Mouse (Mus musculus) 3134 (cell line): ENCODE results near the gene Tcf7l2.

Experiments used
- DNase-seq: peaks from one replicate; pipeline ENCODE4 v3.0.0-alpha.2; 2011; ENCODE audit warnings: low spot score; ENCODE audit not compliant: insufficient read length; ENCODE audit errors: extremely low read depth

The Tcf7l2 gene

DNA sequence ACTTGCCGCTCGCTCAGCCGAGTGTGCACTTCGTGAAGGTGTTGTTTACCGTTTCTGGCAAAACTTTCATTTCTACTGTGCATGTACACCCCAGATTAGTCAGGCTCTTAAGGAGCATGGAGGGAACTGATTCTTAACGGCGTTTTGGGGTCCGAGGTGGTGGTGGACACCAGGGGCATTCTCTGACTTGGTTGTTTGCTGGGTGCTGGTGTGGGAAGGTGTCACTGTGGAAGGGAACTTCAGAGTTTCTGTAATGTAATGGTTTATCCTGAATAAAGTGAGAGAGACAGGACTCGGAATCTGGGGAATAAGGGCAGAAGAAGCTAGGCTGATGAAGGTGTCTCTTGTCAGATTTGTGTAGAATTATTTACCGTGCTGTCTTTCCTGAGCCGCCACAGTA, 151.9 kb downstream of the Tcf7l2 start:
- DNase-seq: no peak

DNA sequence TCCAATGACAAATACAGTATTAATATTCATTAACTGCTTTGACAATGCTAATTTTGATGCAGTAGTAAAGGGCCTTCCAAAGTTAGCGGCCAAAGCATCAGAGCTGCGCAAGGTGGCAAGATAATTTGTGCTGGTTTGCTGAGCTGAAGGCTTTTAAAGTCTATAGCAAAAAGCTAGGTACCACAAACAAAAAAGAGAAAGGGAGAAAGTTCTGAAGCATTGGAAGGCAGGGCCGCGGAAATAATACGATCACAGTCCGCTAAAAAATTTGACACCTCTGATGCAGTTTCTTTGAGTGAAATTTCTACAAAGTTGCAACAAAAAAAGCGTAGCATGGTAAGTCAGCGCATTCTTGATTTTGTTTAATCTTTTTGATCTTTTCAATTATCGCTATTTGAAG, 152.8 kb downstream of the Tcf7l2 start:
- no peak for DNase-seq

DNA sequence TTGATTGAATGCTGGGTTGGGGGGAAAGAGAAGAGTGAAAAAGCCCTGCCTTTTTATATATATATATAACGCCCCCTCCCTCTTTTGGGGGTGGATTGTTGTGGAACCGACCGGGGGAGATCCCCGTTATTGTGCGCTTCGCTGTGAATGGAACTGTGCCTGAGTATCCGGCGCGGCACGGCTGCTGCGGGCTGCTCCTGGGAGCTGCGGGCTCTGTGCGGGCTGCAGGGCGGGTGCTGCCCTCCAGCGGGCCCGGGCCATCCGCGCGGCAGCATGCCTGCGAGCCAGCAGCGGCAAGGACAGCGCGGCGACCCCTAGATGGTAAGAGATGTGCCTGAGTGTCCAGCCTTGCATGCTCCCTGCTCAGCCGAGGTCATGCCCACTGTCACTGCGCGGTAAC, 153.7 kb downstream of the Tcf7l2 start:
- DNase-seq: no peak

DNA sequence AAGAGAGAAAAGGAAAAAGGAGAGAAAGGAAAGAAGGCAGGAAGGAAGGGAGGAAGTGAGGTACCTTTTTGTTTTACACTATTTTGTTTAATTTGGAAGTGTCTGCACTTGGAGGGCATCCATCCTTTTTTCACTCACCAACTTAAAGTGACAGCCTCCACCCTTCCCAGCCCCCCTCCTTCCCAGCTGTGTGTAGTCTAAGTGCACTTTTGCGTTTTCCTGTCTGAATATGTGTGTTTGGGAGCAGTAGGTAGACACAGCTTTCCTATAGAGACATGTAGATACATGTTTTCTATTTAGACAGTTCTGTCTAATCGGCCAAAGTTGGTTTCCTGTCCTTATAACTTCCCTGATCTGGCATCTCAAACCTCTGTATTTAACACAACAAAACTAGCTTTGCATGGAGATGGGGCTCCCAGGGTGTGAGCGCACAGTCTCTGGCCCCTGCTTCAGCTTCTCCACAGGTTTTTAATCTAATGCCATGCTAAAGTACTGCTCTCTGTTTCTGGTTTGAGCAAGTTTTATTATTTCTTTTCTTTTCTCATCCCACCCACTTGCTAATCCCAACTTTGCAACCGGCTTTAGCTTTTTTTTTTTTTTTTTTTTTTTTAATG, 154.3 kb downstream of the Tcf7l2 start:
- DNase-seq: no peak

DNA sequence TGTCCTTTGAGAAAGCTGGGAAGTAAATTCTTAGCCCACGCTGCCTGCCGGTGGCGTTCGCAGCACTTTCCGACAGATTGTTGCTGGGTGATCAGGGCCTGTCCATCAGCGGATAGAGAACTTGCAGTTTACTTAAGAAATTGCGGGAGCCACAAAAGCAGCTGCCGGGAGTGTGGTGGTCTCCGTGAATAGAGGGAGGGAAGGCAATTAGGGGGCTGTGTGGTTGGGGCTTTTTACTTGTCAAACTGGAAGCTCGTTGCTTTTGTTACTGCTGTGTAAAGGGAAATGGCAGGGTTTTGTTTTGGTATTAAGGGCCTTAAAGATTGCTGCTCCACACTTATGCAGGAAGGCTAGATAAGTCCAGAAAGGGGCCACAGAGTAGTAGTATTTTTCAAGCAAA, 155.0 kb downstream of the Tcf7l2 start:
- DNase-seq: no peak

DNA sequence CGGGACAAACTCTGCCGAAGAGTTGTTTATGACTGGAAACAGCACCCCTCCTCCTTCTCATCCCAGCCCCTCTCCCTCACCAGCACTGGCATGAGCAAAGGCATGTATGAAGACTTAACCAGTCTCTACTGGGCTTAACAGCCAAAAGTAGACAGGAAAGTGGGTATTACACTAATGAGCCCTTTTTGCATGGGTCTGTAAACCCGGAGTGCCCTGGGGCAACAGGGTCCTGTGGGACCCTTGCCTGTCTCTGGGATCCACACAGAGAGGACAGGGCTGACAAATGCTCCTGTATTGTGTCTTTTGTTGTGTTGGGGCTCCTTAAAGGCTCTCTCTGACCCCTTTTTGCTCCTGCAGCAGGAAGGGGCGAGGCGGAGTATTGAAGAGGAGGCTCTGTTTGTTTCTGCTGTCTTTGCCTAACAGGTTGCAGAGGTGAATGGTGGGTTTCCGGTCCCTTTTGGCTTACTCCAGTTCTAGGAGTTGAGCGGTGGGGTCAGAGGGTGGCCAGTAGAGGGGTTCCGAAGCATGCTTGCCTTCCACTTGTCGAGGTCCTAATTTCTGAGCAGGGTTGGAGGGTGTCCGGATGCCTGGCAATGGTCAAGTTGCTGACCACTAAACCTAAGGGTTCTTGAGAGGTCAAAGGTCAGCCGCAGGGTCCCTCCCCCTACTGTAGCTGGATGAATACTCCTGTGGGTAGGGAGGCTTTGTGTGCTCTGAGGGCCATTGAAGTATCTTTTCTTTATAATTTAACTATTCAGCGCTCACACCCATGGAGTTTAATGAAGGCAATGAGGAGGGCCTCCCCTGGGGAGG, 161.2 kb downstream of the Tcf7l2 start:
- no peak for DNase-seq

DNA sequence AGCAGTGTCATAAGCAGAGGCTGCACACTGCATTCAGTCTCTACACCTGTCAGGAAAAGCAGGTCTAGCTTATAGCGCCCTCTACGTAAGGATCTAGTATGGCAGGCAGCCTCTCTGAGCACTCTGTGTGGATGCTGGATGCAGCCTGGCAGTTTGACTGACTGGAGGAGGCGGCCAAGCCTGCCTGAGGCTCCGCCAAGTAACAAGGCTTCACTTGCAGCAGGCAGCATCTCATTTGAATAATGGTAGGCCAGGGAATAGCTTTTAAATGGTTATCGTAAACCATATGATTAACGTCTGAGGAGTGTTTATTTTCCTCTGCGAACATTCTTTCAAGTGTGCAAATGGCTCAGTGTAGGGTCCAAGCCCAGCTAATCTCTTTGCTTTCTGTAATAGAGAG, 167.4 kb downstream of the Tcf7l2 start:
- peak; percentile 26 for DNase-seq

DNA sequence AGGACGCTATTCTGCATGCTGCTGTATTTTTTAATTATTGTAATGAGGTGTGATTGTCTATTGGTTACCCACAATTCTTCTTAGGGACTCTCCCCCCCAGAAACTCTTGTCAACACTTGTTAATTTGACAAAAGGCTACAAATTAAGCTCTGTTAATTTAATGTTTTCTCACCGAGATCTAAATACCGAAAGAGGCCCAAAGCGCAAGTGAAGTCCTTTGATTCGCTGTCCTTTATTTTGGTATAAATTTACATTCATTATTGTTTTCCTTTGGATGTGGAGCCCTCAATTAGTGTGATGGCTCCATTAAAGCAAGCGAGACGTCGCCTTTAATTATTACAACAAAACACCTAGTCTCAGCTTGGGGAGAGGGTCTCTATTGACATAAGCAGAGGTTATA, 170.3 kb downstream of the Tcf7l2 start:
- no peak for DNase-seq

DNA sequence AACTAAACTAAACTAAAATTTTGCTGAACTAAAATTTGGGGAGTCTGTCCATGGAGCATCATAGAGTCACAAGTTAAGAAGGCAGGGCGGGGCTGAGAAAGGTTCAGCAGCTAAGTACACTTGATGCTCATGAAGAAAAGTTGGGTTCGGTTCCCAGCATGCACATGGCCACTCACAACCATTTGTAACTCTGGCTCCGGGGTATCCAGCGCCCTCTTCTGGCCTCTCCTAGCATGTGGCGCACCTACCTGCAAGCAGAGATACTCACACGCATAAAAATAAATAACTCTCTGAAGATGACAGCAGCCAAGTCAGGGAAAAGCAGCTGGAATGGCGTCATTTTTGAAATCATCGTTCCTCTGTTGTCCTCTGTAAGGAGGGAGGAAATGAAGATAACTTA, 171.2 kb downstream of the Tcf7l2 start:
- no peak for DNase-seq

DNA sequence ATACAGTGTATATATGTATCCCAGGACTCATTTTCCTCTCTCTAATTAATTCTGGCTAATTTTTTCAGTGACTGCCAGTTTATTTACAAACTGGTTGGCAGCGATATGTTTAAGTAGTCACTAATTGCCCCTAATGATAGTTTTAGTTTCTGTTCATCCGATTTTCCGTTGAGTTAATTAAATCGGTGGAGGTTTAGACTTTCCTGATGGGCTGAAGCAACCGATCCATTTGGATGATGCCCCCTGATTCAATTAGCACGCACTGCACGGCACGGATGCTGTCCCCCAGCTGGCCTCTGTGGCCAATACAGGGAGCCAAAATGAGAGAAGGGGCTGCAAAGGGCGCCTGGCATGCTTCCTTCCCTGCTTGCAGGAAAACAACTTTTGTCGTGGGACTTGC, 172.0 kb downstream of the Tcf7l2 start:
- no peak for DNase-seq

DNA sequence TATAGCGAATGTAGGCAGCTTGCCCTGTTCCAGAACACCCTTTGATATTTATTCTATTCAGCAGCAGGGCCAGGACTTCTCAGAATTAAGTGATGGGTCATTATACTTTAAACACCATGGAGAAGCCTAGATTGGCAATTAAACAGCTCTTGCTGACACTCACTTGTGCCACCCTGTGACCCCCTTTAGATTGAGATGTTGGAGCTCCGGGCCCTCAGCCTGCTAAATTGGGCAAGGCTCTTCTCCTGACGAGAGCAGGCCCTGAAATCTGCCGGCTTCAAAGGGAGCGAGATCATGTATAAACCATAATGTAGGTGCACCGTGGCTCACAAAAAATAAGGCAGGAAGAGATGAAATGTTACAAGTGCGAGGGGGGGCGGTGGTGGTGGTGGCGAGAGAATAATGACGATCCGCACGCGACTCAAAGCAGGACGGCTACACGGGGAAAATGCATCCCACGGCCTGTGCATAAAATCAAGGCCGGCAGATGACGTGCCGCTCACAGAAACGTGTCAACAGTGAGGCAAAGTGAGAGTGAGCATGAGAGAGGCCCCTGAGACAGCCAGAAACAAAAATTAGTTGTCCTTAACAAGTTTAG, 173.1 kb downstream of the Tcf7l2 start:
- no peak for DNase-seq

DNA sequence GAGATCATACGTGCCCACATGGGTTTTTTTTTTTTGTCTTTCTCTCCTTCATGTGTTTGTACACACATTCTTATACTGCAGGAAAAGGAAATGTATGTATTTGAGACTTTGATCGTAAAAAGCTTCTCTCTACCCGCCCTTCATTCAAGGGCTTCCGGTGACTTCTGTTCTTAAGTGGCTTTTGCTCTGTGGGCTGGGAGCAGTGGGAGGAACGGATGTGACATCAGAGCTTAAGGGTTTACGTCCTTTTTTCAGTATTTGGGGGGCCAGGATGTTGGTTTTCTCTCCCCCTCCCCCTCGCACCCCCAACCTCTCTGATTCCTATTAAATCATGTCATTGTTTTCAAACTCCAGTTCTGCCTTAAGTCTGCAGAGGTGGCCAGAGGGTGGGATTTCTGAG, 173.9 kb downstream of the Tcf7l2 start:
- DNase-seq: no peak

DNA sequence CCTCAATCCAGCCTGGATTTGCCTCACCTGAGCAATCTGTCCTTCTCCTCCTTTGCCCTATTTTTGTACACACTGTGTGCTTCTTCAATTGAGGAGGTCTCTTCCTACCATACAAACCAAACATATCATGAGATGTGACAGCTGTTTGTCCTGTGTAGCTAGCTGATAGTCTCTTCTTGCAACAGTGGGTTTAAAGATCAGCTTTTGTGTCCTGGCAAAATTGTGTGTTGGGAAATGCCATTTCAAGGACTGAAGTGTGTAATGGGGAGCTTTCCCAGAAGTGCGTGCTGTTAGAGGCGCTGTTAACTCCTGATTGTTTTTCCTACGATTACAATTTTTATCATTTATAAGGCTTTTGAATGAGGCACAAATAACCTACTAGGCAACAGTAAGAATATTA, 174.6 kb downstream of the Tcf7l2 start:
- no peak for DNase-seq

DNA sequence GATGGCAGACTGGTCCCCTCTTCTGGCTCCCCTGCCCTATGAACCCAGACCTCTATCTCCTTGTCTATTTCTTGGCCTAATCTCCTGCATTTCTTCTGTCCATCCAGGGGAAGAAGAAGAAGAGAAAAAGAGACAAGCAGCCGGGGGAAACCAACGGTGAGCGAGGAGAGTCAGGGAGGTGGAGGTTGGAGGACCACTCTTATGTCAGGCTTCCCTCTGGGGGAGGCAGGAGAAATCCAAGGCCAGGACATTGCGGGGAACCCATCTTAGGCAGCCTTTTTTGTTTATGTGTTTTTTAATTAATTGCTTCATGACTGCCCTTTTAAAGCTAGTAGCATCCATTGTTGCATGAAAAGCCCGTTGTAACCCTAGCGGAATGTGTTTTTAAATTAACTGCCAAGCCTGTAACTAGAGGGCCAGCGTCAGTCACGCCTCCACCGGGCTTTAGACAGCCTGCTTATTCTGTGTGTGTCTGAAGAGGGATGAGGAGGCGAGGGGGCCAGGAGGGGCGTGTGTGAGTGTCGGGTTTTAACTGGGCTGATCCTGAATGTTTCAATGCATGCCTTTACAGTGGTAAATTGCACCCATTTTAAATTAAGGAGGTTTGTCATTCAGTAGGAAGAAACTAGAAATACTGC, 182.3 kb downstream of the Tcf7l2 start:
- DNase-seq: no peak

DNA sequence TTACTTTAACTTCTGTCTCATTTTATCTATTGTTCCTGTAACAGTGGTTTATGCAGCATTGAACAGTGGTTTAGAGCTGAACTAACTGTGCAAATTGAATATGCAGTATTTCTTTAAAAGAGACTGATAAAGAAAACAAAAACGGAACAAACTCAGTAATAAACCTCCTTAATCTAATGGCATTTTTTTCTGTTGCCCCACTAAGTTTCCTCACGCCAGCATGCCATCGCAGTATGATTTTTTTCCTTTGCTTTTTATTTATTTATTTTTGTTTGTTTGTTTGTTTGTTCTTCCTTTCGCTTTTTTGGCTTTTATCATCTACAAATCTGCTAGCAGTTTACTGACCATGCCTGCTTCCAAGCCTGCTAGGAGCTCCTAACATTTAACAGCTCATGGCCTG, 183.2 kb downstream of the Tcf7l2 start:
- DNase-seq: no peak

DNA sequence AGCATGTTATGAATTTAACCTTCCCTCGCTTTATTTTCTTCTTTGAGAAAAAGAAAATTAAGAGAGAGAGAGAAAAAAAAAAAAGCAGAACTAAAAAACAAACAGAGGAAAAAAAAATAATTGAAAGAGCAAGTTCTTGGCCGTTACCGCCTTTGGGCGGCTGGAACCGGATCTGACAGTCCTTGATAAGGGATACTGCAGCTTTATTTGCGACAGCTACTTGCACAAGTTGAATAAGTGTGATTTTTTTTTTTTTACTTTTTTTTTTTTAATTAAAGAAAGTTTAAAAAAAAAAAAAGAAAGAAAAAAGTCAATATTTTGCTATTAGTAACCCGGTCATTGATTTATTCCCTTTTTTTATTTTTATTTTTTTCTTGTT, 183.8 kb downstream of the Tcf7l2 start:
- DNase-seq: no peak

DNA sequence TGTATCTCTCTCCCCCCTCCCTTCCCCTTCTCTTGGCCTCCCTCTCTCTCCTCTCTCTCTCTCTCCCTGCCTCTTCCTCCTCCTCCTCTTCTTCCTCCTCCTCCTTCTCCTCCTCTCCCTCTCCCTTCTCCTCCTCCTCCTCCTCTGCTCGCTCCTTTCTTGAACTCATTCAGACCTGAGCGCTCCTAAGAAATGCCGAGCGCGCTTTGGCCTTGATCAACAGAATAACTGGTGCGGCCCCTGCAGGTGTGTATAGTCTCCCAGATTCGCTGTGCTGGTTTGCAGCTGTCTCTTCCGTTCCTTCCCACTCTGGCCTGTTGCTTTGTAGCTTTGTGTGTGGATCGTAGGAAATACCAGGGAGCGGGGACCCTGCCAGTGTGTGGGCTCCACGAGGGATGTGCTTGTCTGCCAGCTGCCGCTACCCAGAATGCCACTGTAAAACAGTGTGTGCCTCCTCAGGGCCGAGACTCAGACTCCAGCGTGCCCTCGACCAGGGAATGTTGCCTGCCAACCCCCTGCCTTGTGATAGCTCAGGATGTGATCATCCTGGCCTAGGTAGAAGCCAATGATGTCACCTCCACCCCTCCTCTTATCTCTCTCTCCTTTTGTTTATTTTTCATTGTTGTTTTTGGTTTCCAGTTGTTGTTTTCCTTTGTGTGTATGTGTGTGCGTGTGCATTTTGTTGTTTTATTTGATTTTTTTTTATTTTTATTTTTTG, 184.3 kb downstream of the Tcf7l2 start:
- no peak for DNase-seq

DNA sequence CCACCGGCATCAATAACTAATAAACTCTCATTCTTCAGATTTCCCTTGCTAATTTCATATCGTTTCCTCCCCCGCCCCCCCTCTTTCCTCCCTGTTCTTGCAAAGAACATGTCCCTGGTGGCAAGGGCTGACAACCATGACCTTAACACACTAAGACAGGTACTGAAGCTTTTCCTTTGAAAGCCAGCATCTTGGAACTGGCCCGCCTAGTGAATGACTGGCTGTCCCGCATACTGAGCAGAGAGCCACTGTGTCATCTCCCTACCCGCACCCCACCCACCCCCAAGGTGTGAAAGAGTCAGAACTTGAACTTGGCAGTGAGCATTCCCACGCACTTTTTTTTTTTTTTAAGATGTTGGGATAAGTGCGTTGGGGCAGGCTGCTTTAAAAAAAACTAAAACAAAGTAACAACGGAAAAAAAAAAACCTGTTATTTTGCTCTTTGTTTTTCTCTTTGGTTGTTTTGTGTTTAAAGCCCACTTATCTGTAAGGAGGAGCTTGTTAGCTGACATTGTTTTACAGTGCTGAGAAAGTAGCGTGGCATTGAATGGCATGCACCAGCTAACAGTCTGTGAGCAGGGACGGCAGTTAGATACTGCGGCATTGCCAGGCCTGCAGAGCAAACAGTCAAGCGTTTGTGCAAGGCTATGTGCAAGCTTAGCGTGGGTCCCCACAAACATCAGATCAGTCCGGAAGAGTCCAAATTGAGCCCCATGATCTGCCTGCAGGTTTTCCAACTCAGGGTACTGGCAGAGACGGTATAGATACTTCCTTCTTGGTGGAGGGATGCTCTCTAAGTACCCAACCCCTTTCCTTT, 185.4 kb downstream of the Tcf7l2 start:
- no peak for DNase-seq

DNA sequence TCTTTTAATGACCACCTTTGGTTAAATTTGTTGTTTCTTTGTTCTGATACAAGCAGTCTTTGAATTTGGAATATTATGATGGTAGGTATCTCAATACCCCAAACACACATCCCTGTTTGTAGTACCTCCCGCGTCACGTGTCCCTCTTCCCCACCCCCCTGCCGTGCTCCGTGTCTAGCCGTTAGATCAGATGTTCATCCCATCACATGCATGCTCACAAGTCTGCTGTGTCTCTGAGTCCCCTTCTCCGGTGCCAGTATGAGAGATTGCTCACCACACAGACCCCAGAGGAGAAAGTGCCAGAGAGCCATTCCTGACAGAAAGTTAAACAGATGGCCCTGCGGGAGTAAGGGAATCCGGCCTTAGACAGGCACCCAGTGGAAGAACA, 186.0 kb downstream of the Tcf7l2 start:
- DNase-seq: no peak

DNA sequence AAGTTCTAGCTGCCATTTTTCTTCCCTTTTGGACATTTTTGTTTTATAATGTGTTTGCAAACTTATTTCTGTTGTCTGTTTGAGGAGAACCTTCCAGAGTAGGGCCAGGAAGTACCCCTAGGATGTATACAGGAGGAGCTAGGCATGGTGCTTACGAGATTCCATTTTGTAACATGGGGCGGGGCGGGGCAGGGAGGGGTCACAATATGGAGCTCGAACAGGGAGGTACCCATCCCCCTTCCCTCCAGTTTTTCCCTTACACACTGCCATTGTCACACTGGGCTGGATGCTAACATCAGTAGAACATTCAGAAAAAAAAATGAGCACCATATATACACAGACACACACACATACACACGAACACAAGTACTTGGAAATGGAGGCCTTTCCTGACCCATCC, 187.1 kb downstream of the Tcf7l2 start:
- DNase-seq: no peak
